Mouse (Mus musculus): ENCODE measurements around the gene Krtap13-1. TPM values are rescaled to one million over a fixed set of nuclear protein-coding genes. Genes with fewer than 3 reads are reported as not detected.
"Not testable (repeated sequence)": the region's sequence is repeated elsewhere in the genome, so short reads cannot be mapped to it uniquely, and the experiment has no call there.

Krtap13-1 gene
- polyA plus RNA-seq (2017; shearing (Covaris generic)): not detected

- no peak for ATAC-seq
Measured at GRCm38 (mm10) chr16:88728812-88729275, at the start of gene Krtap13-1. Gene Krtap13-1 (plus strand): TSS chr16:88728862.

- ATAC-seq: no peak
Measured at GRCm38 (mm10) chr16:88679099-88679498, 49.6 kb upstream of the Krtap13-1 start.

GRCm38 (mm10) chr16:88681282-88681681 is 47.4 kb upstream of the Krtap13-1 start:
- ATAC-seq: no peak

DNA sequence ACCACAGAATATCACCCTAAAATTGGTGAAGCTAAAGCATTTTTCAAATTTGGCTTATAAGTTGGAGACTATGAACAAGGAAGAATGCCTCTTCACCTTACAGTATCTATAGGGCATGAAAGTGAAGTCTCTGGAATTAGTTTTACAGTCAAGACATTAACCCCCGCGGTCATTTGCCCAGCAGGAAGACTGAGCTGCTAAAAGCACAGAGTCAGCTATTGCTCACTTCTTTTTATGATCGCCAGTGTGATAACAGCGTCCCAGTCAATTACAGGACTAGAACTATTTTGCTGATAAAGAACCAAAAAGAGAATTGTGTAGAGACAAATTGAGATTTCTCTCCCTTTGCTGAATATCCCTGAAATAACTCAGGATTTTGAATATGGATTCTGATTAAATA is 32.4 kb upstream of the Krtap13-1 start:
- ATAC-seq: no peak

GRCm38 (mm10) chr16:88701072-88701864 is 27.4 kb upstream of the Krtap13-1 start:
- ATAC-seq: peak; percentile 71

GRCm38 (mm10) chr16:88707496-88708012 is 21.1 kb upstream of the Krtap13-1 start, which contains the start of gene 2310061N02Rik:
Gene 2310061N02Rik (minus strand): TSS chr16:88707962.
- no peak for ATAC-seq

- no peak for ATAC-seq
Measured at GRCm38 (mm10) chr16:88710757-88711156, 17.9 kb upstream of the Krtap13-1 start.

DNA sequence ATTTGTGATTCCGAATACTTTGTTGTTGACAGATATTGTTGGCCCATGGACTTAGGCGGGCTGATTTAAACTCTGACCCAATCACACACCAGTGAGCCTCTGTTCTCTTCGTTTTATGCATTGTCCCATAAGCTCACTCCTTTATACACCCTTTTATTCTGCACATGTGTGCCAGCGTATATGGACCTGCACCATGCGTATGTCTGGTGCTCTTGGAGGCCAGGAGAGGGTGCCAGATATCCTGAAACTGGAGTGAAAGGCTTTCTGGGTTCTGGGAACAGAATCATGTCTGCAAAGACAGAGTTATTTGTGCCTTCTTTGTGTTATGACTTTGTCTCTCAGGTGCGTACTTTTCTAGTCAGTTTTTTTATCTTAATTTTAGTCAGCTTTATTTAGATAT is 17.4 kb upstream of the Krtap13-1 start:
- ATAC-seq: no peak

GRCm38 (mm10) chr16:88716549-88716948 is 12.1 kb upstream of the Krtap13-1 start:
- no peak for ATAC-seq

GRCm38 (mm10) chr16:88720031-88720430 is 8.6 kb upstream of the Krtap13-1 start:
- no peak for ATAC-seq

GRCm38 (mm10) chr16:88735391-88735790 is 6.7 kb downstream of the Krtap13-1 start:
- no peak for ATAC-seq

DNA sequence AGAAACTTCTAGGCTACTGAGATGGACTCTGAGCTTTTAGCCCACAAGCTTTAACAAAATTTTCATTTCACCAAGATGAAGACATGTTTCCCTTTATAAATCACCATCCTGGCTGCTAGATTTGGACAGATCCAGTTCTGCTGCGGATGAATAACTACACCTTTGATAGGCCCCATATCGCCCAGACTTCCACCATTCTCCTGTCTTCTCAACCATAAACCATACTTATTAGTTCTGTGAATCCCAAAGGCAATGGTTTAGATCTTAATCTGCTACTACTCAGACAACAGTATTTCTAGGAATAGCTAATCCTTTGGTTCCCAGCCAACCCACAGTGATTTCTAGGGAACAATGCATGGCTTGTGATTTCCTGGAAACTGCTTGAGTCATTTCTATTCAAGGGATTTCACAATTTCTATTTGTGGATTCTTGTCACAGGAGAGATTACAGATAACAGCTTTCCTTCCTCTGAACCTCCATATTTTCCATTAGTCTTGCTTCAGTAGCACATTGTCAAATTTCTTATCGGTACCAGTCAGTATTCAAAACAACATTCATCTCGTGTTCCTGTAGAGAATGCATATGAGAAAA is 16.2 kb downstream of the Krtap13-1 start:
- no peak for ATAC-seq

GRCm38 (mm10) chr16:88747943-88748342 is 19.3 kb downstream of the Krtap13-1 start:
- no peak for ATAC-seq

DNA sequence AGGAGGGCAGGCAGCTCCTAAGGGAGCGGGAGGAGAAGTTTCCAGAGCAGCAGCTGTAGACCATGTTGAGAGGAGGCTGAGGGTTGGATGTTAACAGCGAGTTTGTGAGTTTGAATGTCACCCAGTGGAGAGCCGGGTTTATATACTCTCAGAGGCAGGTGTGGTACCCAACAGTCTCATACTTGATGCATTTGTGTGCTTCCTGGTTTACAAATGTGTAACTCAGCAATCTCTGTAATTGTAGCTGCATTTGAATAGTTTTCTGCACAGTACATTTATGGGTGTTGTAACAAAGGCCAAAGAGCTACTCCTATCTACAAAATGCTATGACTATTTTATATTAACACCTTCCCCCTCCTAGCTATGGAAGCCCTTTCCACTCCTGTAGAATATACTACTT is 22.9 kb downstream of the Krtap13-1 start, which contains the start of gene Krtap13:
Krtap13 (minus strand) TSS at position 101 of the 400 bp plus-strand sequence.
- not testable (repeated sequence) for ATAC-seq

DNA sequence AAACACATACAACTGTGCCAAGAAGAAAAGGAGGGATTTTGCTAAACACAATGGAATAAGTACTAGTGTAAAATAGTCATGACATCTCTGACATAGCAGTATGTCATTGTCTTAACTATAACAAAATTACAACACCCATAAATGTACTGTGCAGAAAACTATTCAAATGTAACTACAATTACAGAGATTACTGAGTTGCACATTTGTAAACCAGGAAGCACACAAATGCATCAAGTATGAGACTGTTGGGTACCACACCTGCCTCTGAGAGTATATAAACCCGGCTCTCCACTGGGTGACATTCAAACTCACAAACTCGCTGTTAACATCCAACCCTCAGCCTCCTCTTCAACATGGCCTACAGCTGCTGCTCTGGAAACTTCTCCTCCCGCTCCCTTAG is 29.9 kb downstream of the Krtap13-1 start, which contains the start of gene 2310034C09Rik:
2310034C09Rik (plus strand) TSS at position 301 of the 400 bp plus-strand sequence.
- ATAC-seq: not testable (repeated sequence)

GRCm38 (mm10) chr16:88774106-88774505 is 45.4 kb downstream of the Krtap13-1 start, which contains the start of gene 2310057N15Rik:
Gene 2310057N15Rik (minus strand): TSS chr16:88774206.
- no peak for ATAC-seq

DNA sequence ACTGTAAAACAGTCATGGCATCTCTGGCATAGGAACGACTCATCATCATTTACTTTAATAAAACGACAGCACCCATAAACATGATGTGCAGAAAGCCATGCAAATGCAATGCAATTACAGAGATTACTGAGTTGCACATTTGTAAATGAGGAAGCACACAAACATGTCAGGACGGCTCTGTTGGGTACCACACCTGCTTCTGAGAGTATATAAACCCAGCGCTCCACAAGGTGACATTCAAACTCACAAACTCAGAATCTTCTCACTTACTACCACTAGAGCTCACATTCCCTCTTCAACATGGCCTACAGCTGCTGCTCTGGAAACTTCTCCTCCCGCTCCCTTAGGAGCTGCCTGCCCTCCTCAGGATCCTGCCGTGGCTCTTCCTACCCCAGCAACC is 48.9 kb downstream of the Krtap13-1 start, which contains the start of gene Gm5965:
Gm5965 (plus strand) TSS at position 301 of the 400 bp plus-strand sequence.
- ATAC-seq: no peak

Other genes starting within 250 kb of the Krtap13-1 start
- not detected for gene Cldn17, start 221.9 kb upstream of the Krtap13-1 start, polyA plus RNA-seq (2017; shearing (Covaris generic))
- not detected for gene Cldn8, start 165.7 kb upstream of the Krtap13-1 start, polyA plus RNA-seq (2017; shearing (Covaris generic))
- not detected for gene Krtap24-1, start 116.6 kb upstream of the Krtap13-1 start, polyA plus RNA-seq (2017; shearing (Covaris generic))
- not detected for gene 2310079G19Rik, start 101.2 kb upstream of the Krtap13-1 start, polyA plus RNA-seq (2017; shearing (Covaris generic))
- not detected for gene Krtap26-1, start 81.1 kb upstream of the Krtap13-1 start, polyA plus RNA-seq (2017; shearing (Covaris generic))
- not detected for gene Krtap27-1, start 57.2 kb upstream of the Krtap13-1 start, polyA plus RNA-seq (2017; shearing (Covaris generic))
- not detected for gene 2310061N02Rik, start 20.9 kb upstream of the Krtap13-1 start, polyA plus RNA-seq (2017; shearing (Covaris generic))
- gene Krtap13, start 22.8 kb downstream of the Krtap13-1 start, polyA plus RNA-seq (2017; shearing (Covaris generic)): not detected
- not detected for gene 2310034C09Rik, start 30.0 kb downstream of the Krtap13-1 start, polyA plus RNA-seq (2017; shearing (Covaris generic))
- gene 2310057N15Rik, start 45.3 kb downstream of the Krtap13-1 start, polyA plus RNA-seq (2017; shearing (Covaris generic)): not detected
- gene Gm5965, start 49.0 kb downstream of the Krtap13-1 start, polyA plus RNA-seq (2017; shearing (Covaris generic)): not detected
- not detected for gene Gm20741, start 83.4 kb downstream of the Krtap13-1 start, polyA plus RNA-seq (2017; shearing (Covaris generic))
- gene Krtap15, start 91.4 kb downstream of the Krtap13-1 start, polyA plus RNA-seq (2017; shearing (Covaris generic)): not detected
- not detected for gene Krtap14, start 97.3 kb downstream of the Krtap13-1 start, polyA plus RNA-seq (2017; shearing (Covaris generic))
- gene Krtap19-1, start 140.5 kb downstream of the Krtap13-1 start, polyA plus RNA-seq (2017; shearing (Covaris generic)): not detected
- not detected for gene Krtap19-2, start 145.4 kb downstream of the Krtap13-1 start, polyA plus RNA-seq (2017; shearing (Covaris generic))
- gene Krtap19-3, start 149.2 kb downstream of the Krtap13-1 start, polyA plus RNA-seq (2017; shearing (Covaris generic)): not detected
- gene Krtap19-4, start 156.2 kb downstream of the Krtap13-1 start, polyA plus RNA-seq (2017; shearing (Covaris generic)): not detected
- gene Krtap19-5, start 167.6 kb downstream of the Krtap13-1 start, polyA plus RNA-seq (2017; shearing (Covaris generic)): not detected
- not detected for gene Krtap19-9b, start 203.4 kb downstream of the Krtap13-1 start, polyA plus RNA-seq (2017; shearing (Covaris generic))
- not detected for gene Krtap16-3, start 234.0 kb downstream of the Krtap13-1 start, polyA plus RNA-seq (2017; shearing (Covaris generic))

Data from CD4-positive, CD25-positive, alpha-beta regulatory T cell, adult 4 months (primary cell).